15 mouse cellular contexts compared by ENCODE assay signal in the genomic region with DNA sequence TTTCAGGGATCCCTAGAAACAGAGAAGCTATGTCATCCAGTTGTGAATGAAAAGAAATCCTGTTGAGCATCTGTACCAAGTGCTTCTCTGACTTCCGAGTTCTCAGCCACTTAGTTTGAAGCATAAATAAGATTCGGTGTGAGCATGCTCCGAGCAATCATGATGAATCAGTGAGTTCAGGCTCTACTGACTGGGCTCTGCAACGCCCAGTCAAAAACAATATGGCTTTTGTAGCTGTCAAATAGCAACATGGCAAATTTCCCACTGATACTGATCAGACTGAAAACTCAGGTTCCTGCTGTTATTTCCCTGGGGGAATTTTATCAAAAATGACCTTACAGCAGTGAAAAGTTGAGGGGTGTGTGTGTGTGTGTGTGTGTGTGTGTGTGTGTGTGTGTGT. TPM values are rescaled to one million over a fixed set of nuclear protein-coding genes. Genes with fewer than 3 reads are reported as not detected.
DNase-seq lines count a peak whose midpoint lies in the region; ATAC-seq and TF ChIP-seq lines count a peak whose summit lies in the region.
"Had no signal": no experiment of that assay in that cellular context is flagged by ENCODE, and none has a peak within 500 bp of the region (broad histone marks: within the 10 kb centered on the region; RNA-seq: fewer than 3 reads in every experiment).

No protein-coding gene starts in this region.

- no peak for ATAC-seq in hindbrain, embryonic 13.5 days (ENCODE audit: low FRiP score)
- no peak for ATAC-seq in hindbrain, postnatal 0 days
- no peak for ATAC-seq in forebrain, embryonic 12.5 days (ENCODE audit: low FRiP score)
- ATAC-seq: hindbrain, embryonic 16.5 days; midbrain, embryonic 13.5 days had no signal

- H3K9me3 ChIP-seq in hindbrain, embryonic 13.5 days: no peaks in the 10 kb centered on the region
- no peaks in the 10 kb centered on the region for H3K9me3 ChIP-seq in hindbrain, postnatal 0 days (ENCODE audit: low read length)
- H3K9me3 ChIP-seq in forebrain, embryonic 12.5 days: no peaks in the 10 kb centered on the region
- H3K9me3 ChIP-seq: midbrain, embryonic 13.5 days had no signal

- no peak overlapping the region for H3K9ac ChIP-seq in hindbrain, embryonic 13.5 days
- no peak overlapping the region for H3K9ac ChIP-seq in hindbrain, postnatal 0 days (replicated peaks; ENCODE audit: low read length)
- no peak overlapping the region for H3K9ac ChIP-seq in forebrain, embryonic 12.5 days
- H3K9ac ChIP-seq: midbrain, embryonic 13.5 days had no signal

- H3K4me3 ChIP-seq in hindbrain, embryonic 13.5 days: no peak overlapping the region
- H3K4me3 ChIP-seq in hindbrain, postnatal 0 days (ENCODE audit: low read length): no peak overlapping the region
- no peak overlapping the region for H3K4me3 ChIP-seq in forebrain, embryonic 12.5 days (replicated peaks)
- H3K4me3 ChIP-seq: gastrocnemius, adult 2 months; midbrain, embryonic 13.5 days had no signal

- H3K27me3 ChIP-seq in hindbrain, embryonic 13.5 days: no peaks in the 10 kb centered on the region
- no peaks in the 10 kb centered on the region for H3K27me3 ChIP-seq in hindbrain, postnatal 0 days (ENCODE audit: insufficient read depth, low read length)
- no peaks in the 10 kb centered on the region for H3K27me3 ChIP-seq in forebrain, embryonic 12.5 days
- H3K27me3 ChIP-seq: midbrain, embryonic 13.5 days had no signal

- H3K27ac ChIP-seq in hindbrain, embryonic 13.5 days: peak overlapping the region; percentile 3; the same call in 1 of the 2 replicates
- no peak overlapping the region for H3K27ac ChIP-seq in hindbrain, postnatal 0 days
- H3K27ac ChIP-seq in forebrain, embryonic 12.5 days: no peak overlapping the region
- H3K27ac ChIP-seq: midbrain, embryonic 13.5 days had no signal

- H3K4me1 ChIP-seq in hindbrain, embryonic 13.5 days (replicated peaks): no peaks in the 10 kb centered on the region
- H3K4me1 ChIP-seq in hindbrain, postnatal 0 days (ENCODE audit: insufficient read depth, low read length): no peaks in the 10 kb centered on the region
- no peaks in the 10 kb centered on the region for H3K4me1 ChIP-seq in forebrain, embryonic 12.5 days
- H3K4me1 ChIP-seq: midbrain, embryonic 13.5 days had no signal

- peak; percentile 2 for DNase-seq in cerebellum, adult 9-10 months
- DNase-seq in cerebellum, postnatal 14 days: no peak
- no peak for DNase-seq in hindbrain, postnatal 0 days (ENCODE audit: low spot score)
- DNase-seq in urinary bladder, postnatal 14 days (ENCODE audit: low spot score): peak; percentile 16
- DNase-seq in urinary bladder, adult 18-20 months (ENCODE audit: low spot score in 2 of 2): no peak
- DNase-seq in telencephalon, adult 2 months (ENCODE audit: low read depth, low spot score): peak; percentile 26
- DNase-seq: adrenal gland, postnatal 14 days; cerebellum, adult 11 months; gastrocnemius, adult 2 months; kidney, adult 8-10 months; thymus, postnatal 25 days had no signal

- 76% methylated on average over 4 of the region's 4 CpGs for WGBS in hindbrain, embryonic 13.5 days
- WGBS in hindbrain, postnatal 0 days: 46% methylated on average over 4 of the region's 4 CpGs
- 74% methylated on average over 4 of the region's 4 CpGs for WGBS in forebrain, embryonic 12.5 days

- no peaks in the 10 kb centered on the region for H3K36me3 ChIP-seq in hindbrain, embryonic 13.5 days
- no peaks in the 10 kb centered on the region for H3K36me3 ChIP-seq in hindbrain, postnatal 0 days (ENCODE audit: insufficient read depth, low read length)
- no peaks in the 10 kb centered on the region for H3K36me3 ChIP-seq in forebrain, embryonic 12.5 days (replicated peaks)
- H3K36me3 ChIP-seq: midbrain, embryonic 13.5 days had no signal

- TF ChIP-seq CTCF in hindbrain, postnatal 0 days (IDR thresholded peaks at IDR 0.05; ENCODE audit: low read depth): no peak

- H3K4me2 ChIP-seq in hindbrain, embryonic 13.5 days: no peak overlapping the region
- H3K4me2 ChIP-seq in hindbrain, postnatal 0 days (ENCODE audit: low read depth, low read length): no peak overlapping the region
- H3K4me2 ChIP-seq in forebrain, embryonic 12.5 days: no peak overlapping the region
- H3K4me2 ChIP-seq: midbrain, embryonic 13.5 days had no signal

RNA-seq across cellular contexts. Expression of gene Tm4sf1, which starts 2.3 kb away (rescaled TPM):
- 26.6 and 27.9 TPM in 2 replicates for polyA plus RNA-seq in hindbrain, embryonic 13.5 days (2015; fragmentation: Nextera tagmentation; extraction: Ambion mirVana)
- total RNA-seq in hindbrain, postnatal 0 days (2014; rRNA removed): 12.1 and 26.2 TPM in 2 replicates
- 41.0 and 43.1 TPM in 2 replicates for polyA plus RNA-seq in hindbrain, postnatal 0 days (2015; fragmentation: Nextera tagmentation; extraction: Ambion mirVana)
- polyA plus RNA-seq in forebrain, embryonic 12.5 days (2016; fragmentation: Nextera tagmentation; extraction: Ambion mirVana): 7.9 and 13.1 TPM in 2 replicates

Comparison
In these comparisons a context has a peak if more than half of its experiments do, and no peak if none do; other contexts are left out.
1. DNase-seq: peak in cerebellum, adult 9-10 months (single experiment), urinary bladder, postnatal 14 days (single experiment) and telencephalon, adult 2 months (single experiment); none in cerebellum, postnatal 14 days (0 of 2), hindbrain, postnatal 0 days (single experiment) and urinary bladder, adult 18-20 months (0 of 2).